Mouse (Mus musculus): ENCODE data around the gene Rdh16f1.

DNA sequence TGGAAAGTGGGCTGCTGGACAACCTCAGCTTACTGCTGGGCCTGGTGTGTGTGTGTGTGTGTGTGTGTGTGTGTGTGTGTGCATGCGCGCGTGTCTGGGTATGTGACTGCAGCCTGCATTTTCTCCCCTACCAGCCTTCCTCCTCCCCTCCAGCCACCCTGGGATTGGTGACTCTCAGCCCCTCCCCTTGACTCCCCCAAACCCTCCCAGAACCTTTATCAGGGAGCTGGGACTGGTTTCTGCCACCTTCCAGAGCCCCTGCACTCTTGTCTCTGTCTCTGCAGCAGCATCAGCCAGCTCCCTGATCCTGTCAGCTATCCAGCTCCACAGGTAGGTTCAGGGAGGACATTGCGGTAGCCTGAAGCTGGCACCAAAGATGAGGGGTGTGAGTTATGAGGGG lies 34.5 kb upstream of the Rdh16f1 start:
- TF ChIP-seq EP300 (IDR thresholded peaks at IDR 0.05; ENCODE audit: low read depth) = no peak
- no peak for TF ChIP-seq CTCF (IDR thresholded peaks at IDR 0.05; ENCODE audit: low read depth)
